Mouse (Mus musculus) midbrain, postnatal 0 days (tissue): Measurements from ENCODE around the gene Tyro3. TPM values are rescaled to one million over a fixed set of nuclear protein-coding genes. Genes with fewer than 3 reads are reported as not detected.

Experiments used
- ATAC-seq: fragments of 200-750 bp; cut with Nextera tagmentation; 2 replicates; pipeline ENCODE4 v1.8.0; 2017; ENCODE audit warnings: moderate number of reproducible peaks, mild to moderate bottlenecking, moderate TSS enrichment, moderate library complexity; ENCODE audit not compliant: low FRiP score
- DNase-seq: peaks from one replicate; pipeline ENCODE4 v3.0.0-alpha.2; 2015; ENCODE audit warnings: low spot score
- H3K27ac ChIP-seq: fragments of 300-500 bp; sonication (generic); 2 replicates; pipeline ENCODE4 v1.5.1; 2014; ENCODE audit warnings: low read depth, mild to moderate bottlenecking, low read length, mixed read lengths
- H3K27me3 ChIP-seq: fragments of 300-500 bp; sonication (generic); 2 replicates; pipeline ENCODE4 v1.6.1; 2014; ENCODE audit warnings: low read length, control low read depth, mixed read lengths; ENCODE audit not compliant: insufficient read depth
- H3K36me3 ChIP-seq: fragments of 300-500 bp; sonication (generic); 2 replicates; pipeline ENCODE4 v1.6.1; 2014; ENCODE audit warnings: low read length, control low read depth, mixed read lengths; ENCODE audit not compliant: insufficient read depth
- H3K4me1 ChIP-seq: fragments of 300-500 bp; sonication (generic); 2 replicates; pipeline ENCODE4 v1.6.1; 2014; ENCODE audit warnings: mild to moderate bottlenecking, control low read depth, antibody characterized with exemption, low read length, mixed read lengths; ENCODE audit not compliant: insufficient read depth
- H3K4me2 ChIP-seq: fragments of 300-500 bp; sonication (generic); 2 replicates; pipeline ENCODE4 v1.6.1; 2014; ENCODE audit warnings: low read depth, mild to moderate bottlenecking, low read length, mixed read lengths; ENCODE audit not compliant: poor library complexity, severe bottlenecking
- H3K4me3 ChIP-seq: fragments of 300-500 bp; sonication (generic); 2 replicates; pipeline ENCODE4 v1.5.1; 2014; ENCODE audit warnings: low read depth, mild to moderate bottlenecking, low read length, moderate library complexity
- H3K9ac ChIP-seq: fragments of 300-500 bp; sonication (generic); replicated peaks from 2 replicates; pipeline ENCODE4 v1.6.1; 2014; ENCODE audit warnings: mild to moderate bottlenecking, low read length, moderate library complexity, mixed read lengths; ENCODE audit not compliant: poor library complexity, severe bottlenecking
- H3K9me3 ChIP-seq: fragments of 300-500 bp; sonication (generic); 2 replicates; pipeline ENCODE4 v1.6.1; 2016; ENCODE audit warnings: low read length, control low read depth
- CTCF ChIP-seq: IDR thresholded peaks from 2 replicates; pipeline ENCODE4 v1.5.1; 2016; ENCODE audit warnings: antibody characterized with exemption, mild to moderate bottlenecking
- WGBS: fragments of 180-500 bp; shearing (Covaris S2); extraction: QIAGEN DNeasy Blood & Tissue Kit; methylation state at CpG from one replicate; pipeline ENCODE4 v1.1.7; 2014; 5-methylcytosine and 5-hydroxymethylcytosine counted together
- polyA plus RNA-seq: library from polyadenylated mRNA; unstranded; fragments of >200 nt; fragmentation: Nextera tagmentation; extraction: Ambion mirVana; gene quantifications from 2 replicates; pipeline ENCODE4 v1.2.1, GENCODE M21; 2015
- total RNA-seq: library from RNA; depleted of rRNA; stranded (reverse); fragments of >200 nt; gene quantifications from 2 replicates; pipeline ENCODE4 v1.2.3, GENCODE M21; 2014

The Tyro3 gene
- total and polyA plus RNA-seq, 2 experiments from 2014 or later: 21.3 to 66.3 TPM

GRCm38 (mm10) chr2:119760251-119760650, 37.3 kb upstream of the Tyro3 start, which contains the start of gene Ltk:
Gene Ltk (minus strand): TSS chr2:119760431.
- H3K27me3 ChIP-seq: peaks cover 24% of the 10 kb centered on the region
- H3K27ac ChIP-seq: no peak within 1 kb of the TSS
- H3K4me1 ChIP-seq: 0 out of 2 replicates have a peak, but pooled peaks cover 6% of the 10 kb centered on the region
- no peak within 1 kb of the TSS for H3K9ac ChIP-seq
- no peak for DNase-seq
- peaks cover 10% of the 10 kb centered on the region; the same call in 1 of the 2 replicates for H3K36me3 ChIP-seq
- no peak within 1 kb of the TSS for H3K4me3 ChIP-seq
- H3K9me3 ChIP-seq: no peaks in the 10 kb centered on the region
- 21% methylated on average over 9 of the region's 9 CpGs for WGBS
- H3K4me2 ChIP-seq: no peak within 1 kb of the TSS
- no peak for TF ChIP-seq CTCF
- ATAC-seq: no peak

- DNase-seq (no peak), ATAC-seq (no peak)
- Histone ChIP-seq H3K4me3 (no peak overlapping the region), H3K36me3 (peaks cover 11% of the 10 kb centered on the region; the same call in 1 of the 2 replicates), H3K4me1 (0 out of 2 replicates have a peak, but pooled peaks cover 6% of the 10 kb centered on the region), H3K4me2 (no peak overlapping the region), H3K9ac (no peak overlapping the region), H3K27ac (no peak overlapping the region), H3K9me3 (no peaks in the 10 kb centered on the region), H3K27me3 (peaks cover 22% of the 10 kb centered on the region)
- 80% methylated on average over 1 of the region's 1 CpGs for WGBS
- TF ChIP-seq CTCF: no peak
Measured at GRCm38 (mm10) chr2:119762276-119762675, 35.3 kb upstream of the Tyro3 start.

GRCm38 (mm10) chr2:119763924-119764323, 33.6 kb upstream of the Tyro3 start:
- H3K4me3 ChIP-seq: no peak overlapping the region
- WGBS: 75% methylated on average over 4 of the region's 4 CpGs

GRCm38 (mm10) chr2:119767246-119767645, 30.3 kb upstream of the Tyro3 start:
- H3K4me2 ChIP-seq: no peak overlapping the region
- no peak; the same call in 1 of the 2 replicates for TF ChIP-seq CTCF
- H3K36me3 ChIP-seq: peaks cover 54% of the 10 kb centered on the region
- 92% methylated on average over 6 of the region's 6 CpGs for WGBS
- H3K4me3 ChIP-seq: no peak overlapping the region
- no peaks in the 10 kb centered on the region for H3K27me3 ChIP-seq
- no peaks in the 10 kb centered on the region for H3K4me1 ChIP-seq
- no peak overlapping the region for H3K27ac ChIP-seq
- H3K9ac ChIP-seq: no peak overlapping the region
- ATAC-seq (no peak), DNase-seq (no peak)
- no peaks in the 10 kb centered on the region for H3K9me3 ChIP-seq

More at GRCm38 (mm10) chr2:119763924-119764323, 33.6 kb upstream of the Tyro3 start:
- DNase-seq: no peak
- Histone ChIP-seq H3K4me2 (no peak overlapping the region), H3K27me3 (peaks cover 13% of the 10 kb centered on the region), H3K9ac (no peak overlapping the region), H3K4me1 (no peaks in the 10 kb centered on the region), H3K27ac (no peak overlapping the region), H3K9me3 (no peaks in the 10 kb centered on the region), H3K36me3 (peaks cover 23% of the 10 kb centered on the region)
- no peak for ATAC-seq
- no peak for TF ChIP-seq CTCF

- ATAC-seq (peak; percentile 90), DNase-seq (peak; percentile 89)
- H3K27me3 ChIP-seq: no peaks in the 10 kb centered on the region
- TF ChIP-seq CTCF: no peak
- peak within 1 kb of the TSS; percentile 84 for H3K27ac ChIP-seq
- peak within 1 kb of the TSS; percentile 74 for H3K4me2 ChIP-seq
- H3K36me3 ChIP-seq: peaks cover 9% of the 10 kb centered on the region
- peak within 1 kb of the TSS; percentile 63 for H3K4me3 ChIP-seq
- no peaks in the 10 kb centered on the region for H3K9me3 ChIP-seq
- H3K4me1 ChIP-seq: no peaks in the 10 kb centered on the region
- under 1% methylated on average over 44 of the region's 44 CpGs for WGBS
- H3K9ac ChIP-seq: peak within 1 kb of the TSS; percentile 61
Measured at GRCm38 (mm10) chr2:119787206-119787883, 10.2 kb upstream of the Tyro3 start, which contains the start of gene Rpap1. Gene Rpap1 (minus strand): TSS chr2:119787537.

- H3K27me3 ChIP-seq: no peaks in the 10 kb centered on the region
- no peak overlapping the region for H3K4me2 ChIP-seq
- H3K9me3 ChIP-seq: no peaks in the 10 kb centered on the region
- 89% methylated on average over 2 of the region's 2 CpGs for WGBS
- no peak for ATAC-seq
- no peak overlapping the region for H3K9ac ChIP-seq
- H3K4me1 ChIP-seq: no peaks in the 10 kb centered on the region
- no peak for DNase-seq
- no peak overlapping the region for H3K27ac ChIP-seq
- TF ChIP-seq CTCF: no peak
- no peak overlapping the region for H3K4me3 ChIP-seq
- no peaks in the 10 kb centered on the region for H3K36me3 ChIP-seq
Measured at GRCm38 (mm10) chr2:119789996-119790395, 7.5 kb upstream of the Tyro3 start.
